Mouse (Mus musculus) hindbrain, embryonic 16.5 days (tissue): Measurements from ENCODE around the gene Tmc7. TPM values are rescaled to one million over a fixed set of nuclear protein-coding genes. Genes with fewer than 3 reads are reported as not detected.

Source experiments
- ATAC-seq: fragments of 200-750 bp; cut with Nextera tagmentation; 2 replicates; pipeline ENCODE4 v1.8.0; 2017; ENCODE audit warnings: moderate TSS enrichment, moderate library complexity
- H3K27ac ChIP-seq: fragments of 300-500 bp; sonication (generic); 2 replicates; pipeline ENCODE4 v1.5.1; 2014; ENCODE audit warnings: low read depth, mild to moderate bottlenecking, control low read depth, low read length, moderate library complexity
- H3K27me3 ChIP-seq: fragments of 300-500 bp; sonication (generic); replicated peaks from 2 replicates; pipeline ENCODE4 v1.6.1; 2014; ENCODE audit warnings: low read length; ENCODE audit not compliant: control insufficient read depth, insufficient read depth
- H3K36me3 ChIP-seq: fragments of 300-500 bp; sonication (generic); 2 replicates; pipeline ENCODE4 v1.6.1; 2014; ENCODE audit warnings: mild to moderate bottlenecking, low read length, moderate library complexity, mixed read lengths; ENCODE audit not compliant: control insufficient read depth, insufficient read depth
- H3K4me1 ChIP-seq: fragments of 300-500 bp; sonication (generic); 2 replicates; pipeline ENCODE4 v1.6.1; 2014; ENCODE audit warnings: low read depth, low read length; ENCODE audit not compliant: control insufficient read depth, insufficient read depth
- H3K4me2 ChIP-seq: fragments of 300-500 bp; sonication (generic); 2 replicates; pipeline ENCODE4 v1.6.1; 2014; ENCODE audit warnings: mild to moderate bottlenecking, low read length, control low read depth, moderate library complexity
- H3K4me3 ChIP-seq: fragments of 300-500 bp; sonication (generic); 2 replicates; pipeline ENCODE4 v1.5.1; 2014; ENCODE audit warnings: mild to moderate bottlenecking, low read length, control low read depth, moderate library complexity
- H3K9ac ChIP-seq: fragments of 300-500 bp; sonication (generic); 2 replicates; pipeline ENCODE4 v1.6.1; 2014; ENCODE audit warnings: low read depth, mild to moderate bottlenecking, control low read depth, low read length, moderate library complexity
- H3K9me3 ChIP-seq: fragments of 300-500 bp; sonication (generic); 2 replicates; pipeline ENCODE4 v1.6.1; 2014; ENCODE audit warnings: mild to moderate bottlenecking, low read length, moderate library complexity; ENCODE audit not compliant: control insufficient read depth
- WGBS: fragments of 180-500 bp; shearing (Covaris S2); extraction: QIAGEN DNeasy Blood & Tissue Kit; methylation state at CpG from one replicate; pipeline ENCODE4 v1.1.7; 2014; 5-methylcytosine and 5-hydroxymethylcytosine counted together
- polyA plus RNA-seq: library from polyadenylated mRNA; unstranded; fragments of >200 nt; fragmentation: Nextera tagmentation; extraction: Ambion mirVana; gene quantifications from 2 replicates; pipeline ENCODE4 v1.2.1, GENCODE M21; 2015

The Tmc7 gene
- polyA plus RNA-seq, 1 experiment from 2014 or later, result 7.9 TPM

GRCm38 (mm10) chr7:118532519-118533177 lies 51.9 kb downstream of the Tmc7 start:
- Histone ChIP-seq H3K27ac (peak overlapping the region; percentile 100), H3K4me2 (peak overlapping the region; percentile 75), H3K9ac (peak overlapping the region; percentile 90), H3K4me3 (peak overlapping the region; percentile 76), H3K27me3 (no peaks in the 10 kb centered on the region), H3K9me3 (no peaks in the 10 kb centered on the region), H3K36me3 (peaks cover 2% of the 10 kb centered on the region; the same call in 1 of the 2 replicates), H3K4me1 (peaks cover 6% of the 10 kb centered on the region)
- under 1% methylated on average over 36 of the region's 36 CpGs for WGBS
- peak; percentile 95 for ATAC-seq

- no peak overlapping the region for H3K4me2 ChIP-seq
- H3K9ac ChIP-seq, result no peak overlapping the region
- 90% methylated on average over 4 of the region's 4 CpGs for WGBS
- no peak overlapping the region for H3K4me3 ChIP-seq
- no peaks in the 10 kb centered on the region for H3K9me3 ChIP-seq
- no peaks in the 10 kb centered on the region for H3K27me3 ChIP-seq
- peaks cover 7% of the 10 kb centered on the region; the same call in 1 of the 2 replicates for H3K36me3 ChIP-seq
- no peak for ATAC-seq
- H3K4me1 ChIP-seq, result no peaks in the 10 kb centered on the region
- no peak overlapping the region for H3K27ac ChIP-seq
Measured at GRCm38 (mm10) chr7:118526967-118527366, 57.6 kb downstream of the Tmc7 start.

GRCm38 (mm10) chr7:118522077-118522476 lies 62.5 kb downstream of the Tmc7 start:
- H3K4me2 ChIP-seq, result no peak overlapping the region
- H3K9ac ChIP-seq, result no peak overlapping the region
- 82% methylated on average over 5 of the region's 5 CpGs for WGBS
- no peaks in the 10 kb centered on the region for H3K9me3 ChIP-seq
- no peak for ATAC-seq
- no peak overlapping the region for H3K4me3 ChIP-seq
- no peaks in the 10 kb centered on the region for H3K4me1 ChIP-seq
- peaks cover 4% of the 10 kb centered on the region; the same call in 1 of the 2 replicates for H3K36me3 ChIP-seq
- H3K27me3 ChIP-seq, result no peaks in the 10 kb centered on the region
- no peak overlapping the region for H3K27ac ChIP-seq

- Histone ChIP-seq H3K36me3 (no peaks in the 10 kb centered on the region), H3K27ac (no peak overlapping the region), H3K4me1 (no peaks in the 10 kb centered on the region), H3K27me3 (no peaks in the 10 kb centered on the region), H3K9ac (no peak overlapping the region), H3K4me2 (no peak overlapping the region), H3K4me3 (no peak overlapping the region), H3K9me3 (no peaks in the 10 kb centered on the region)
- ATAC-seq, result no peak
- WGBS, result 83% methylated on average over 8 of the region's 8 CpGs
Measured at GRCm38 (mm10) chr7:118519661-118520060, 64.9 kb downstream of the Tmc7 start.

GRCm38 (mm10) chr7:118518687-118519086 lies 65.8 kb downstream of the Tmc7 start:
- no peaks in the 10 kb centered on the region for H3K9me3 ChIP-seq

GRCm38 (mm10) chr7:118517819-118518218 lies 66.7 kb downstream of the Tmc7 start:
- H3K9ac ChIP-seq, result no peak overlapping the region
- H3K36me3 ChIP-seq, result no peaks in the 10 kb centered on the region
- 74% methylated on average over 2 of the region's 2 CpGs for WGBS
- no peak for ATAC-seq
- H3K4me2 ChIP-seq, result no peak overlapping the region
- no peaks in the 10 kb centered on the region for H3K27me3 ChIP-seq
- no peak overlapping the region for H3K27ac ChIP-seq
- no peaks in the 10 kb centered on the region for H3K4me1 ChIP-seq
- H3K9me3 ChIP-seq, result no peaks in the 10 kb centered on the region
- no peak overlapping the region for H3K4me3 ChIP-seq

More at GRCm38 (mm10) chr7:118518687-118519086, 65.8 kb downstream of the Tmc7 start:
- Histone ChIP-seq H3K9ac (no peak overlapping the region), H3K27me3 (no peaks in the 10 kb centered on the region), H3K4me1 (no peaks in the 10 kb centered on the region), H3K27ac (no peak overlapping the region), H3K4me3 (no peak overlapping the region), H3K4me2 (peak overlapping the region; percentile 13; the same call in 1 of the 2 replicates), H3K36me3 (no peaks in the 10 kb centered on the region)
- 3% methylated on average over 18 of the region's 18 CpGs for WGBS
- ATAC-seq, result peak; percentile 72

GRCm38 (mm10) chr7:118508556-118508955 lies 76.0 kb downstream of the Tmc7 start:
- 84% methylated on average over 7 of the region's 7 CpGs for WGBS

GRCm38 (mm10) chr7:118503844-118504243 lies 80.7 kb downstream of the Tmc7 start:
- no peaks in the 10 kb centered on the region for H3K4me1 ChIP-seq
- no peaks in the 10 kb centered on the region for H3K36me3 ChIP-seq
- no peak overlapping the region for H3K4me2 ChIP-seq
- H3K27me3 ChIP-seq, result no peaks in the 10 kb centered on the region
- no peak overlapping the region for H3K27ac ChIP-seq
- ATAC-seq, result no peak
- no peak overlapping the region for H3K4me3 ChIP-seq
- no peak overlapping the region for H3K9ac ChIP-seq
- WGBS, result 72% methylated on average over 4 of the region's 4 CpGs
- H3K9me3 ChIP-seq, result no peaks in the 10 kb centered on the region

More at GRCm38 (mm10) chr7:118508556-118508955, 76.0 kb downstream of the Tmc7 start:
- Histone ChIP-seq H3K4me1 (no peaks in the 10 kb centered on the region), H3K27ac (no peak overlapping the region), H3K4me3 (no peak overlapping the region), H3K4me2 (no peak overlapping the region), H3K27me3 (no peaks in the 10 kb centered on the region), H3K9me3 (no peaks in the 10 kb centered on the region), H3K9ac (no peak overlapping the region), H3K36me3 (no peaks in the 10 kb centered on the region)
- ATAC-seq, result no peak

- WGBS, result 58% methylated on average over 8 of the region's 8 CpGs
- Histone ChIP-seq H3K4me2 (0 out of 2 replicates have a peak overlapping the region, but pooled peaks have one; percentile 6), H3K36me3 (no peaks in the 10 kb centered on the region), H3K4me1 (no peaks in the 10 kb centered on the region), H3K9me3 (no peaks in the 10 kb centered on the region), H3K4me3 (no peak overlapping the region), H3K27ac (no peak overlapping the region), H3K9ac (no peak overlapping the region), H3K27me3 (no peaks in the 10 kb centered on the region)
- ATAC-seq, result no peak
Measured at GRCm38 (mm10) chr7:118502333-118502732, 82.2 kb downstream of the Tmc7 start.
